Mouse (Mus musculus) hindbrain, embryonic 11.5 days (tissue): ENCODE data around the gene Micu1. TPM values are rescaled to one million over a fixed set of nuclear protein-coding genes. Genes with fewer than 3 reads are reported as not detected.

Source experiments
- ATAC-seq: fragments of 200-750 bp; cut with Nextera tagmentation; 2 replicates; pipeline ENCODE4 v1.8.0; 2017; ENCODE audit warnings: mild to moderate bottlenecking, moderate TSS enrichment, moderate library complexity; ENCODE audit not compliant: low FRiP score
- DNase-seq: peaks from one replicate; pipeline ENCODE4 v3.0.0-alpha.2; 2015; ENCODE audit warnings: low spot score
- H3K27ac ChIP-seq: fragments of 300-500 bp; sonication (generic); 2 replicates; pipeline ENCODE4 v1.5.1; 2014; ENCODE audit warnings: mild to moderate bottlenecking, low read depth, low read length
- H3K27me3 ChIP-seq: fragments of 300-500 bp; sonication (generic); 2 replicates; pipeline ENCODE4 v1.6.1; 2014; ENCODE audit warnings: mild to moderate bottlenecking, low read length, moderate library complexity, mixed read lengths; ENCODE audit not compliant: control insufficient read depth, insufficient read depth
- H3K36me3 ChIP-seq: fragments of 300-500 bp; sonication (generic); 2 replicates; pipeline ENCODE4 v1.6.1; 2014; ENCODE audit warnings: mild to moderate bottlenecking, low read length, moderate library complexity, mixed read lengths; ENCODE audit not compliant: control insufficient read depth, insufficient read depth
- H3K4me1 ChIP-seq: fragments of 300-500 bp; sonication (generic); replicated peaks from 2 replicates; pipeline ENCODE4 v1.6.1; 2014; ENCODE audit warnings: low read length, mixed read lengths; ENCODE audit not compliant: control insufficient read depth, insufficient read depth
- H3K4me2 ChIP-seq: fragments of 300-500 bp; sonication (generic); replicated peaks from 2 replicates; pipeline ENCODE4 v1.6.1; 2014; ENCODE audit warnings: mild to moderate bottlenecking, low read depth, low read length
- H3K4me3 ChIP-seq: fragments of 300-500 bp; sonication (generic); 2 replicates; pipeline ENCODE4 v1.5.1; 2014; ENCODE audit warnings: low read depth, low read length
- H3K9ac ChIP-seq: fragments of 300-500 bp; sonication (generic); 2 replicates; pipeline ENCODE4 v1.6.1; 2014; ENCODE audit warnings: low read depth, low read length
- H3K9me3 ChIP-seq: fragments of 300-500 bp; sonication (generic); 2 replicates; pipeline ENCODE4 v1.6.1; 2016; ENCODE audit warnings: low read length; ENCODE audit not compliant: control insufficient read depth
- WGBS: fragments of 180-500 bp; shearing (Covaris S2); extraction: QIAGEN DNeasy Blood & Tissue Kit; methylation state at CpG from one replicate; pipeline ENCODE4 v1.1.7; 2014; 5-methylcytosine and 5-hydroxymethylcytosine counted together
- polyA plus RNA-seq: library from polyadenylated mRNA; unstranded; fragments of >200 nt; fragmentation: Nextera tagmentation; extraction: Ambion mirVana; gene quantifications from 2 replicates; pipeline ENCODE4 v1.2.1, GENCODE M21; 2014

Gene Micu1
- polyA plus RNA-seq, 1 experiment from 2014 or later: 69.0 TPM

DNA sequence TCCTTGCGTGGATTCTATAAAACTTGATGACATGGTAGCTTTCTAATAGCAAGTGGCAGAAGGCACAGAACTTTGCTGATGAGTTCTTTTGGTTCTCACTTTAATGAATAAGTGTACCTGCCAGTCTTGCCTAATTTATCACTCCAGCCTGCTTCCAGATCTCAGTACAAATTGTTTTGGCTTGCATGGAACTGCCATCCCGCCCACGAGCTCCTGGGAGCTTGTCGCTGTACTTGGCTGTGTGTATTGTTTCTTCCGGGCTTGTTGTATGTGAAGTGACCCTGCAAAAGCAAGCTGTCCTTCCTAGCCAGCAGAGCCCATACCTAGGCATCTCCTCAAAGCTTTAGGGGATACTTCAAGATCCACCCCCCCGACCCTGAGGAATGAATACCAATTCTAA lies 114.3 kb downstream of the Micu1 start:
- Histone ChIP-seq H3K27me3 (no peaks in the 10 kb centered on the region), H3K27ac (no peak overlapping the region), H3K4me1 (no peaks in the 10 kb centered on the region; the same call in 1 of the 2 replicates), H3K4me2 (no peak overlapping the region), H3K4me3 (no peak overlapping the region), H3K36me3 (no peaks in the 10 kb centered on the region), H3K9me3 (no peaks in the 10 kb centered on the region), H3K9ac (no peak overlapping the region)
- WGBS: 88% methylated on average over 6 of the region's 6 CpGs
- no peak for DNase-seq
- ATAC-seq: no peak

DNA sequence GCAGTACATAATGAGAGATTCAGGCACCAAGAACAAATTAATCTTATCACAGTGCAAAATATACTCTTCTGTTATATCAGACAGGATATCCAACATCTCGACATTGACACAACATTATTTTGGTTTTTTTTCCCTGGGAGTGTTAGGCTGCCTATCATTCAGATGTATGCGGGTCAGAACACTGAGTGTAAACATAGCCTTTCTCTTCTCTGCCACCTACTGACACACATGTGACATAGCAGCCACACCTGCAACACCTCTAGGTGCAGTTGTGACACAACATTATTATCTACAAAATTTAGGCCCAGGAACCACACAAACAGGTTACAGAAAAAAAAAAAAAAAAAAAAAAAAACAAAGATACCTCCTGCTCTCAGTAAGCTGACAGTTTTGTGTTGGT lies 115.3 kb downstream of the Micu1 start:
- Histone ChIP-seq H3K4me1 (no peaks in the 10 kb centered on the region; the same call in 1 of the 2 replicates), H3K36me3 (no peaks in the 10 kb centered on the region), H3K4me3 (no peak overlapping the region), H3K27ac (no peak overlapping the region), H3K27me3 (no peaks in the 10 kb centered on the region), H3K9me3 (no peaks in the 10 kb centered on the region), H3K4me2 (no peak overlapping the region), H3K9ac (no peak overlapping the region)
- 53% methylated on average over 2 of the region's 2 CpGs for WGBS
- DNase-seq (peak; percentile 23), ATAC-seq (no peak)

DNA sequence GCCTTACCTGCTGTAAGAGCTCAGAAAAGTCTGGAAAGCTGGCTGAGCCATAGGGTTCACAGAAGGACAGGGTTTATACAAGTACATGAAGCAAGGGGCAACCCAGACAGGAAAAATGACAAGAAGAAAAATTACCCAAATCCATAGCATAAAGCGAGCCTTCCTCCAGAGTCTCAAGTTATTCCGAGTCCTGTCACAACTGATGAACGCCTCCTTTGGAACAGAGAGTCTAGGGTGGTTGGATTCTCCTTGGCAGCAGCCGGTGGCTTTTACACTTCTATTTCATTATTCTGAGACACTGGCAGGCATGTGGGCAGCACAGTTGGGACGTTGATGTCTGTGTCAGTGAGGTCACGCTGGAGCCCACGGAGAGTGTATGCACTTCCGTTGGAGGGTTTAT lies 115.7 kb downstream of the Micu1 start:
- Histone ChIP-seq H3K9me3 (no peaks in the 10 kb centered on the region), H3K27me3 (no peaks in the 10 kb centered on the region), H3K4me3 (no peak overlapping the region), H3K27ac (no peak overlapping the region), H3K9ac (no peak overlapping the region), H3K4me1 (no peaks in the 10 kb centered on the region; the same call in 1 of the 2 replicates), H3K4me2 (no peak overlapping the region), H3K36me3 (no peaks in the 10 kb centered on the region)
- no peak for ATAC-seq
- no peak for DNase-seq
- WGBS: 83% methylated on average over 8 of the region's 8 CpGs

DNA sequence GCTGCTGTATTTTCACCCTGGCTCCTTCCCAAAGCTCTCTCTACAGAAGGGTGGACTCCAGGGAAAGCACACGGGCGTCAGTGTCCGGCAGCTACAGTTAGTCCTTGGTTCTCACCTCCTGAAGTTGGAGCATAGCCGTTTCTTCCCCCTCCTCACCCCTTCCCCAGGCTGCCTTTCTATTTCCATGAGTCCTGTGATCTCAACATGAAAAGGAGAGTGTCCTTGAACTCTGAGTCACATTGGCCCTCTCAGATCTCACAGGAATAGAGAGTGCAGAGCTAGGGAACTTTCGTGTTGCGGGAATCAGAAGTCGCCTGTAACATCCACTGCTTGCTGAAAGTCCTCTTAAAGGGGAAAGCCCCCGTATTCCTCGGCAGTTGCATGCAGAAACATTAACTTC lies 116.9 kb downstream of the Micu1 start:
- Histone ChIP-seq H3K4me3 (no peak overlapping the region), H3K27ac (no peak overlapping the region), H3K4me2 (no peak overlapping the region), H3K9me3 (no peaks in the 10 kb centered on the region), H3K27me3 (no peaks in the 10 kb centered on the region), H3K4me1 (no peaks in the 10 kb centered on the region), H3K36me3 (no peaks in the 10 kb centered on the region), H3K9ac (no peak overlapping the region)
- DNase-seq: no peak
- WGBS: 88% methylated on average over 9 of the region's 9 CpGs
- no peak for ATAC-seq

DNA sequence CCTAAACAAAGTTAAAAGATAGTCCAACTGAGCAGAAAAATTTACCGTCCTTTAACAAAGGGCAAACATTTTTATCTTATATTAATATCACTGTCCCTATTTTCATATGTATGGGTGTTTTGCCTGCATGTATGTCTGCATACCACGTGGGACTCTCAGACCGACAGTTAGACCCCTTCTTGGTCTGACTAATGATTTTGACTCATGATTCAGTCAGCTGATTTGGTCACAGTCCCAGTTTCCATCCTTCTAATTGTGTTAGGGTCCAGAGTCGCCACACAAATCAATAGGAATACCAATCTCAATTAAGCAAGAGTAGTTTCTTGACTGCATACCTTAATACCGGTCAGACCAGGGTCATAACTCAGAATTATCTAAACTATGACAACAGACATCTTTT lies 118.6 kb downstream of the Micu1 start:
- no peaks in the 10 kb centered on the region for H3K36me3 ChIP-seq
- no peak overlapping the region for H3K4me2 ChIP-seq
- DNase-seq: no peak
- no peak overlapping the region for H3K27ac ChIP-seq
- ATAC-seq: no peak
- H3K4me3 ChIP-seq: no peak overlapping the region
- H3K9ac ChIP-seq: no peak overlapping the region
- no peaks in the 10 kb centered on the region for H3K9me3 ChIP-seq
- 85% methylated on average over 5 of the region's 5 CpGs for WGBS
- H3K27me3 ChIP-seq: no peaks in the 10 kb centered on the region
- no peaks in the 10 kb centered on the region for H3K4me1 ChIP-seq

DNA sequence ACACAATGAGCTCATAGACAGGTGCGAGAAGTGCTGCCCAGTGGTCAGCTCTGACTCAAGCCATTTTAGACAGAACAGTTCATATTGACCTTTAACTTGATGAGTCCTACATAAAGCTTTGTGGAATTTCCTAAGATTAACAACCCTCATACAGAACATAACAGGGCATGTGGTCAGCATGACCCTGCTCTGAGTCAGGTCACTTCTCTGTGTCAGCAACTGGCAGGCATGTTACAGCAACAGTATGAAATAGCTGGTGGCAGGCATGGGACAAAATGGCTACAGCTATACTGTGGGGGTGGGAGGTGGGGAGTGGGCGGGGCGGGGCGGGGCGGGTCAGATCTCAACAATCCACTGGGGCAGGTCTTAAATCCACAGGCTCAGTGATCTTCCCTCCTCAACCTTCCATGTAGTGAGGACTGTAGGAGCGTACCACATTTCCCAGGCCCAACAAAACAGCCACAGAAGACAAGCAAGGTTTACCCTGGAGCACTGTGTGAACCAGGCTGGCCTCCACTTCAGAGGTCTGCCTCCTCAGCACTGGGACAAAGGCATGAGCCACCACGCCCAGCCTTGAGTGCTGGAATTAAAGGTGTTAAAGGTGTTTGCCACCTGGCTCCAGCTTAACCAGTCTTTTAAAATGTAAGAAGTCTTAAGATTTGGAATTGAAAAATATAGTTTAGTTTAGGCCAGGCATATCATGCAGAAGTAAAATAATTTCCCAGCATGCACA lies 119.2 kb downstream of the Micu1 start:
- WGBS: 86% methylated on average over 7 of the region's 7 CpGs

DNA sequence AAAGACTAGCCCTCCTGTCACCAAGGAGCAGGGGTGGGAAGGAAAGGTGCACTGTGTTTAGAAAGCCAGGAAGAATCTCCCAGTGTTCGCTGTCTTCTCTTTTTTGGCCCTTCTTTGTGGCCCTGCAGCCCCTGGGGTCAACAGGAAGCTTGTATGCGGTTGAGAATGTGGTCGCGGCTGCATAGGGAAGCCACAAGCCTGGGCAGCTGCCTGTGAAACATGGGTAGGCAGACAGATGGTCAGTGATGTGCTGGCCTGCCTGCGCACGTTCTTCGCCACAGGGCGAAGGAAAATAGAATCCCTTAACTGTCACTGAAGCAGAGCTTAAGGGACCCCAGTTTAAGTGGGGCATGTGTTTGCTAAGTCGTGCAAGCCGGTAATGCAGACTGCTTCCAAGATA lies 120.6 kb downstream of the Micu1 start:
- H3K9me3 ChIP-seq: no peaks in the 10 kb centered on the region
- DNase-seq (no peak), ATAC-seq (no peak)
- WGBS: 84% methylated on average over 10 of the region's 10 CpGs
- no peak overlapping the region for H3K4me2 ChIP-seq
- H3K4me1 ChIP-seq: no peaks in the 10 kb centered on the region
- H3K36me3 ChIP-seq: peaks cover 4% of the 10 kb centered on the region
- no peak overlapping the region for H3K4me3 ChIP-seq
- no peaks in the 10 kb centered on the region for H3K27me3 ChIP-seq
- no peak overlapping the region for H3K27ac ChIP-seq
- no peak overlapping the region for H3K9ac ChIP-seq

More for the DNA sequence above, 119.2 kb downstream of the Micu1 start:
- no peaks in the 10 kb centered on the region for H3K9me3 ChIP-seq
- no peak overlapping the region for H3K9ac ChIP-seq
- no peak for DNase-seq
- H3K4me3 ChIP-seq: no peak overlapping the region
- no peak overlapping the region for H3K4me2 ChIP-seq
- H3K27me3 ChIP-seq: no peaks in the 10 kb centered on the region
- H3K4me1 ChIP-seq: no peaks in the 10 kb centered on the region
- H3K36me3 ChIP-seq: no peaks in the 10 kb centered on the region
- 0 out of 2 replicates have a peak, but pooled peaks have one; percentile 30 for ATAC-seq
- H3K27ac ChIP-seq: no peak overlapping the region

DNA sequence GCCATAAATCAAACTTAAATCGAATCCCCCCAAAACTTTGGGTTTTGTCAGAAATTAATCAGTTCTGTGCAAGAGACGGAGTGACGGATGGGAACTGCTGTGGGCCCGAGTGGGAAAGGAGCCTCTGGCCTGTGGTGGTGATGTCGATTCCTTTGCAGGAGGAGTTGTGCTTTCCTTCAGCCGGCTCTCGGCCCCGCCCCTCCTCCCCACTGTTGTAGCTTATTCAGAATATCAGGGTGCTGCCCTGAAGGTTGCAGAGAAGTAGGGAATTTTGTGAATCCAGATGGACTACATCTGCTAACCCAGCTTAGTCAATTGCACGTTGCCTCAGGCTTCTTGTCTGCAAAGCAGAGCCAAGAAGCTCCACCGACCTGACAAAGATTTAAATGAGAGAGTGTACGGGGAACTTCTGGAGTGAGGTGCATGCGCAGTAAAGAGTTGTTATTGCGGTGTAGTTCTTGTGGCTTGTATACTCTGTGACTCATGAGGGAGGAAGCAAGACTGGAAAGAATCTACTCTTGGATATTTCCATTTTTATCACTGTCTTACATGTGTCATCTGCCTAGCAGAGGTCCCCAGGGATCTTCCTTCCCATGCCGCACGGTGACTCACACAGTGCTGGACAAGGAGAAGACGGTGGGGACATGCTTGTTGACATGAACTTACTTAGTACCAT lies 123.0 kb downstream of the Micu1 start:
- H3K4me2 ChIP-seq: no peak overlapping the region
- no peak overlapping the region for H3K4me3 ChIP-seq
- H3K4me1 ChIP-seq: no peaks in the 10 kb centered on the region
- DNase-seq: no peak
- WGBS: 83% methylated on average over 16 of the region's 16 CpGs
- H3K9ac ChIP-seq: no peak overlapping the region
- no peak for ATAC-seq
- H3K9me3 ChIP-seq: no peaks in the 10 kb centered on the region
- no peaks in the 10 kb centered on the region for H3K27me3 ChIP-seq
- H3K27ac ChIP-seq: no peak overlapping the region
- peaks cover 8% of the 10 kb centered on the region for H3K36me3 ChIP-seq

DNA sequence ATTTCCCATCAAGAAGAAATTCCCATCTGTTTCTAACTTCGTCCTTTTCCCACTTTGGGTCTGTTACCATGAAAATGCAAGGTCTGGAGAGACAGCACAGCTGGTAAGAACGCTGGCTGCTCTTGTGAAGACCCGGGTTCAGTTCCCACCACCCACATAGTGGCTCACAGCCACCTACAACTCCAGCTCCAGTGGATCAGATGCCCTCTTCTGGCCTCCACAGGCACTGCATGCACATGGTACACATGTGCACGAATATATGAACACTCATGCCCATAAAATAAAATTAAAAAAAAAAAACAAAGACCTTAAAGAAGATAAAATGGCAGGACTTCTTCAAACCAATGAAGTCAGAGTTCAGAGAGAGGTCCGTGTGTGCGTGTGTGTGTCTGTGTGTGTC lies 127.6 kb downstream of the Micu1 start:
- 93% methylated on average over 6 of the region's 6 CpGs for WGBS
- Histone ChIP-seq H3K4me1 (no peaks in the 10 kb centered on the region), H3K36me3 (peaks cover 8% of the 10 kb centered on the region), H3K9ac (no peak overlapping the region), H3K27ac (no peak overlapping the region), H3K4me3 (no peak overlapping the region), H3K9me3 (no peaks in the 10 kb centered on the region), H3K27me3 (no peaks in the 10 kb centered on the region), H3K4me2 (no peak overlapping the region)
- no peak for DNase-seq
- ATAC-seq: no peak
